Mouse (Mus musculus) left cerebral cortex, adult 2 months (tissue): Measurements from ENCODE around the gene Lef1. TPM values are rescaled to one million over a fixed set of nuclear protein-coding genes. Genes with fewer than 3 reads are reported as not detected.

Experiments
- DNase-seq, 2 experiments: peaks; one replicate each; pipeline ENCODE4 v3.0.0; 2021 to 2022; ENCODE audit warnings: low spot score in 2 of 2, mixed read lengths in 1 of 2; ENCODE audit errors: extremely low spot score in 1 of 2
- H3K27ac ChIP-seq: fragments of 200-600 bp; 2 replicates; pipeline ENCODE4 v1.8.1; 2022
- H3K4me3 ChIP-seq: fragments of 200-600 bp; 2 replicates; pipeline ENCODE4 v1.8.1; 2022
- CTCF ChIP-seq: fragments of 200-600 bp; IDR thresholded peaks from 2 replicates; pipeline ENCODE4 v1.8.1; 2022; ENCODE audit warnings: antibody characterized with exemption, mild to moderate bottlenecking, moderate library complexity
- intact Hi-C: fragments of 180-260 bp; cut with DNase I; formaldehyde crosslinking; loops from one replicate; pipeline ENCODE4 v1.15.1; 2025
- total RNA-seq, 2 experiments: library from RNA; stranded (reverse); gene quantifications; 2 replicates each; pipeline ENCODE4 v1.2.3; 2021

Lef1 gene
- total RNA-seq, 2 experiments from 2014 or later, result 5.5 to 7.9 TPM

GRCm38 (mm10) chr3:131247851-131248250 lies 137.6 kb downstream of the Lef1 start:
- no peak for TF ChIP-seq CTCF
- Histone ChIP-seq H3K27ac (no peak overlapping the region), H3K4me3 (no peak overlapping the region)
- DNase-seq, result no peak
- intact Hi-C loops, result no loop called here

GRCm38 (mm10) chr3:131248444-131248843 lies 138.2 kb downstream of the Lef1 start:
- Histone ChIP-seq H3K27ac (no peak overlapping the region), H3K4me3 (no peak overlapping the region)
- no peak for TF ChIP-seq CTCF
- DNase-seq, result no peak
- intact Hi-C loops, result no loop called here

GRCm38 (mm10) chr3:131250283-131250682 lies 140.0 kb downstream of the Lef1 start:
- DNase-seq, result no peak
- TF ChIP-seq CTCF, result no peak
- intact Hi-C loops, result no loop called here
- Histone ChIP-seq H3K4me3 (no peak overlapping the region), H3K27ac (no peak overlapping the region)

GRCm38 (mm10) chr3:131250978-131251377 lies 140.7 kb downstream of the Lef1 start:
- H3K27ac ChIP-seq, result no peak overlapping the region
- DNase-seq, result no peak
- H3K4me3 ChIP-seq, result no peak overlapping the region
- intact Hi-C loops, result no loop called here
- TF ChIP-seq CTCF, result no peak

GRCm38 (mm10) chr3:131251601-131252000 lies 141.3 kb downstream of the Lef1 start:
- no peak for DNase-seq
- no peak for TF ChIP-seq CTCF
- no peak overlapping the region for H3K27ac ChIP-seq
- intact Hi-C loops, result no loop called here
- no peak overlapping the region for H3K4me3 ChIP-seq

GRCm38 (mm10) chr3:131254991-131255390 lies 144.7 kb downstream of the Lef1 start:
- no peak overlapping the region for H3K27ac ChIP-seq
- no peak for TF ChIP-seq CTCF
- no peak for DNase-seq
- H3K4me3 ChIP-seq, result no peak overlapping the region
- intact Hi-C loops, result no loop called here

GRCm38 (mm10) chr3:131255399-131255981 lies 145.2 kb downstream of the Lef1 start:
- Histone ChIP-seq H3K27ac (no peak overlapping the region), H3K4me3 (no peak overlapping the region)
- DNase-seq, result no peak
- TF ChIP-seq CTCF, result no peak
- intact Hi-C loops, result no loop called here

- intact Hi-C loops, result no loop called here
- TF ChIP-seq CTCF, result no peak
- DNase-seq, result no peak
- Histone ChIP-seq H3K27ac (no peak overlapping the region), H3K4me3 (no peak overlapping the region)
Measured at GRCm38 (mm10) chr3:131258921-131259320, 148.7 kb downstream of the Lef1 start.

- no peak for TF ChIP-seq CTCF
- intact Hi-C loops, result no loop called here
- DNase-seq, result no peak
- Histone ChIP-seq H3K4me3 (no peak overlapping the region), H3K27ac (no peak overlapping the region)
Measured at GRCm38 (mm10) chr3:131259392-131259965, 149.2 kb downstream of the Lef1 start.

GRCm38 (mm10) chr3:131260418-131260817 lies 150.1 kb downstream of the Lef1 start:
- no peak for TF ChIP-seq CTCF
- no peak for DNase-seq
- H3K4me3 ChIP-seq, result no peak overlapping the region
- intact Hi-C loops, result no loop called here
- H3K27ac ChIP-seq, result no peak overlapping the region

- intact Hi-C loops, result no loop called here
- no peak for TF ChIP-seq CTCF
- DNase-seq, result no peak
- Histone ChIP-seq H3K4me3 (no peak overlapping the region), H3K27ac (no peak overlapping the region)
Measured at GRCm38 (mm10) chr3:131263766-131264486, 153.7 kb downstream of the Lef1 start.

- DNase-seq, result no peak
- no peak for TF ChIP-seq CTCF
- H3K4me3 ChIP-seq, result no peak overlapping the region
- no peak overlapping the region for H3K27ac ChIP-seq
- intact Hi-C loops, result no loop called here
Measured at GRCm38 (mm10) chr3:131265516-131265915, 155.2 kb downstream of the Lef1 start.
